Mouse (Mus musculus): ENCODE results near the gene Dgki. TPM values are rescaled to one million over a fixed set of nuclear protein-coding genes. Genes with fewer than 3 reads are reported as not detected.

Dgki gene
- total RNA-seq, 1 experiment, result 0.94 TPM

DNA sequence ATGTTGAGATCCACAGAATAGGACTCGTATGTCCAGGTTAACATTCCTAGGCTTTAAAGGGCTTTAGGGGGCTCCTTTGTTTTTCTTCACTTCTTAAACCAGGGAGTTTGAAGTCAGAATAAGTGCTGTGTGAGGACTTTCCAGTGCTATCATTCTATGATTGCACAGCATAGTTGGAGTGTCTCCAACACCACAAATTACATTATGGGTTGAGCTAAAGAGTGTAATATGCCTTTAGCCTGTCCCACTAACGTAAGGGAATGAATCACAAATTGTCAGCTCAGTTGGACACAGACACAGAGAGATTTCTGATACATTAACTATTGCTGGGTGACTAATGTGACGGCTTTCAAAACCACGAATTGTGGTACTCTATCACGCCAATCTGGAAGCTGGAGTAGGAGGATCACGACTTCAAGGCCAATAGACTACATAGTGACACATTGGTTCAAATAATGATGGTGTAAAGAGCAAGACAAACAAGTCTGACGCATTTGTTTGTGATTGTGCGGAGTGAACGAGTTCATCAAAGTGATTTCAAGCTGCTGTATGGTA, 469.5 kb downstream of the Dgki start:
- no peaks in the 10 kb centered on the region for H3K9me3 ChIP-seq (ENCODE audit: control insufficient read depth, insufficient read depth, low read depth, low read length)
- in situ Hi-C loops (cut with MboI; ENCODE audit: low sequenced_read_pairs in 2 of 2, unreplicated experiment in 2 of 2), result no loop called here
- no peak for TF ChIP-seq ZC3H11A (IDR thresholded peaks at IDR 0.05; ENCODE audit: borderline replicate concordance, low read depth, low read length)
- no peak for TF ChIP-seq ZNF384 (IDR thresholded peaks at IDR 0.05; ENCODE audit: low read depth, low read length)
- no peak for TF ChIP-seq MAFK (IDR thresholded peaks at IDR 0.05; ENCODE audit: insufficient read depth, low read depth, low read length)
- TF ChIP-seq CHD2 (IDR thresholded peaks at IDR 0.05; ENCODE audit: low read depth, low read length), result no peak
- no peak for TF ChIP-seq HCFC1 (IDR thresholded peaks at IDR 0.05; ENCODE audit: borderline replicate concordance, insufficient read depth, low read length)
- no peaks in the 10 kb centered on the region for H3K4me1 ChIP-seq (ENCODE audit: control insufficient read depth in 2 of 2, insufficient read depth in 2 of 2, low read length in 2 of 2, poor library complexity in 1 of 2)
- H3K9ac ChIP-seq (ENCODE audit: insufficient read depth, low read depth, low read length, poor library complexity, severe bottlenecking), result no peak overlapping the region
- H3K36me3 ChIP-seq (ENCODE audit: control insufficient read depth, insufficient read depth, low read length, poor library complexity, severe bottlenecking), result no peaks in the 10 kb centered on the region
- no peak overlapping the region for H3K27ac ChIP-seq (ENCODE audit: insufficient read depth, low read depth, low read length, poor library complexity, severe bottlenecking)
- H3K4me3 ChIP-seq (ENCODE audit: insufficient read depth in 1 of 2, low read depth in 1 of 2, low read length in 2 of 2, poor library complexity in 1 of 2, severe bottlenecking in 1 of 2), result no peak overlapping the region
- no peak for DNase-seq (ENCODE audit: low read depth, low spot score)

DNA sequence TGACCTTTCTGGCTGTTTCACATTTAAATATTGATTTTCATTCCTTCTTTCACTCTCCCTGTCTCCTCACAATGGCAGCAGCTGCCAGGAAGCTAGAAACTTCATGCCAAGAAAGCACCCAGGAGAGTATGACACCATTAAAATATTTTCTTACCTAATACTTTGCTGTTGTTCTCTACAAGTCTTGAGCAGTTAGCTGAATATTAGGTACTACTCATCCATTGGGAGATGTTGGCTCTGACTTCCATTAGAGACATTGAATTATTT, 480.3 kb downstream of the Dgki start:
- Histone ChIP-seq H3K9me3 (ENCODE audit: control insufficient read depth, insufficient read depth, low read depth, low read length) (no peaks in the 10 kb centered on the region), H3K4me1 (ENCODE audit: control insufficient read depth in 2 of 2, insufficient read depth in 2 of 2, low read length in 2 of 2, poor library complexity in 1 of 2) (no peaks in the 10 kb centered on the region), H3K27ac (ENCODE audit: insufficient read depth, low read depth, low read length, poor library complexity, severe bottlenecking) (no peak overlapping the region), H3K36me3 (ENCODE audit: control insufficient read depth, insufficient read depth, low read length, poor library complexity, severe bottlenecking) (no peaks in the 10 kb centered on the region), H3K9ac (ENCODE audit: insufficient read depth, low read depth, low read length, poor library complexity, severe bottlenecking) (no peak overlapping the region), H3K4me3 (ENCODE audit: insufficient read depth in 1 of 2, low read depth in 1 of 2, low read length in 2 of 2, poor library complexity in 1 of 2, severe bottlenecking in 1 of 2) (no peak overlapping the region)
- in situ Hi-C loops (cut with MboI; ENCODE audit: low sequenced_read_pairs in 2 of 2, unreplicated experiment in 2 of 2), result no loop called here
- no peak for TF ChIP-seq CHD2 (IDR thresholded peaks at IDR 0.05; ENCODE audit: low read depth, low read length)
- no peak for TF ChIP-seq HCFC1 (IDR thresholded peaks at IDR 0.05; ENCODE audit: borderline replicate concordance, insufficient read depth, low read length)
- TF ChIP-seq ZNF384 (IDR thresholded peaks at IDR 0.05; ENCODE audit: low read depth, low read length), result no peak
- no peak for TF ChIP-seq MAFK (IDR thresholded peaks at IDR 0.05; ENCODE audit: insufficient read depth, low read depth, low read length)
- no peak for TF ChIP-seq ZC3H11A (IDR thresholded peaks at IDR 0.05; ENCODE audit: borderline replicate concordance, low read depth, low read length)
- DNase-seq (ENCODE audit: low read depth, low spot score), result no peak

DNA sequence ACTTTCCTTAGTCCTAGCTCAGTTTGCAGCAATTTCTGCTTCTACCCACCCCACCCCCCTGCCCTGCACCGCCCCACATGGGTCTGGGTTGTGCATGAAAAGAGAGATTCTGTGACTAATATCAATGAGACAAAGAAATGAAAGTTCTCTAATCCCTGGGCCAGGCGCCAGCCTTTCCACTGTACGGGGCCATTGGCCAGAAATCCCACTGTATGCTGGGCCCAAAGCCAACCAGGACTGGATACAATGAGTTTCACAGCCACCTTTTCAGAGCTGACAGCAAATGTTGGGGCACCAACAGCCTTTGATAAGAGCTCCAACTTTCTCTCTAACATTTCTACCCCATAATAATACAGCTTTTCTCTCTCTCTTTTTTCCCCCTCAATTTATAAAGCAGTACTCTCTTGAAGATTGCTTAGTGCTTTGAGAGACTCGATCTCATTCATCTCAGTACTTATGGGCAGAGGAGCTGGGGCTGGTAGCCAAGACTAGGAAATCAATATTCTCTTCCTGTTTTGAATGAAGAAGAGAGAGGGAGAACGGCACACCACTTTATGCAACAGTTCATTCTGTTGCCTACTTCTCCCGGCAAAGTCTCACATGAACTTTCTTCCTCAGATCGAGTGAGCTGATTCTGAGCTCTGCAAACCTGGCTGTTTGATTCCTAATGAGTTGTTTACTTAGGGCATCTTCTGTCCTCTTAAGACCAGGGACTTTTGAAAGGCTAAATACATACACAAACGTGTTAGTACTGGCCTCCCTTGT, 480.8 kb downstream of the Dgki start:
- no peak for TF ChIP-seq ZC3H11A (IDR thresholded peaks at IDR 0.05; ENCODE audit: borderline replicate concordance, low read depth, low read length)
- TF ChIP-seq HCFC1 (IDR thresholded peaks at IDR 0.05; ENCODE audit: borderline replicate concordance, insufficient read depth, low read length), result no peak
- TF ChIP-seq CHD2 (IDR thresholded peaks at IDR 0.05; ENCODE audit: low read depth, low read length), result no peak
- TF ChIP-seq MAFK (IDR thresholded peaks at IDR 0.05; ENCODE audit: insufficient read depth, low read depth, low read length), result no peak
- no peak for TF ChIP-seq ZNF384 (IDR thresholded peaks at IDR 0.05; ENCODE audit: low read depth, low read length)
- no peak for DNase-seq (ENCODE audit: low read depth, low spot score)
- no peak overlapping the region for H3K27ac ChIP-seq (ENCODE audit: insufficient read depth, low read depth, low read length, poor library complexity, severe bottlenecking)
- in situ Hi-C loops (cut with MboI; ENCODE audit: low sequenced_read_pairs in 2 of 2, unreplicated experiment in 2 of 2), result no loop called here
- no peak overlapping the region for H3K4me3 ChIP-seq (ENCODE audit: insufficient read depth in 1 of 2, low read depth in 1 of 2, low read length in 2 of 2, poor library complexity in 1 of 2, severe bottlenecking in 1 of 2)
- H3K9ac ChIP-seq (ENCODE audit: insufficient read depth, low read depth, low read length, poor library complexity, severe bottlenecking), result no peak overlapping the region
- no peaks in the 10 kb centered on the region for H3K9me3 ChIP-seq (ENCODE audit: control insufficient read depth, insufficient read depth, low read depth, low read length)
- H3K36me3 ChIP-seq (ENCODE audit: control insufficient read depth, insufficient read depth, low read length, poor library complexity, severe bottlenecking), result no peaks in the 10 kb centered on the region
- H3K4me1 ChIP-seq (ENCODE audit: control insufficient read depth in 2 of 2, insufficient read depth in 2 of 2, low read length in 2 of 2, poor library complexity in 1 of 2), result no peaks in the 10 kb centered on the region

DNA sequence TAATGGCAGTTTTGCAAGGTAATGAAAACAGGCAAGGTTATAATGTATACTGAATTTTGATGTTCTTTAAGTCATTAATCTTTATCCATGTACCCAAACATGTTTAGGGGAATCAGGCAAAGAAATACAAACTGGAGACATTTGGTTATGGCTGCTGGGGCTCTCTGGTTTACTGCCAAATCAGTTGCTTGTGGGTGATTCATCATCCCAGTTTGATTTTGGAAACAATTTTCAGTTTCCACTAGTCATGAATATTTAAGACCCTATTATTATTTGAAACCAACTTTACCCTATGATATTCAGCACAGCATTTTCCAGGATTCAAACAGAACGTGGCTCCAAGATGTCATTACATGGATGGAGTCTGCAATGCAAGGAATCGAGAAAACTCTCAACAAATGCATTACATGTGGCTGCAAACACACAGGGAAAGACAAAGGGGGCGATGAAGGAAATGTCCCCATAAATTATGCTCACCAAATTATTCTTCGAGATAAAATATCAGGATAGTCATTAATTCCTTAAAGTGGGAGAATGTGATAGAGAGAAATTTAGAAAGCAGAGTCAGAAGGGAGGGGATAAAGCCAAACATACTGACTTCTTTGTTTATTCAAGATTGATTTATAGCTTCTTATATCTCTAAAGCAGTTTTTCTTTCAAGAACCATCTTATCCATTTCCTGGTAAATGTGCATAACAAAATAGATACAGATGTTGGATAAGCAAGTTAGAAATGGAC, 481.5 kb downstream of the Dgki start:
- in situ Hi-C loops (cut with MboI; ENCODE audit: low sequenced_read_pairs in 2 of 2, unreplicated experiment in 2 of 2), result no loop called here
- no peak overlapping the region for H3K27ac ChIP-seq (ENCODE audit: insufficient read depth, low read depth, low read length, poor library complexity, severe bottlenecking)
- no peak for DNase-seq (ENCODE audit: low read depth, low spot score)

More for the DNA sequence above, 481.5 kb downstream of the Dgki start:
- TF ChIP-seq ZC3H11A (IDR thresholded peaks at IDR 0.05; ENCODE audit: borderline replicate concordance, low read depth, low read length), result no peak
- TF ChIP-seq ZNF384 (IDR thresholded peaks at IDR 0.05; ENCODE audit: low read depth, low read length), result no peak
- H3K36me3 ChIP-seq (ENCODE audit: control insufficient read depth, insufficient read depth, low read length, poor library complexity, severe bottlenecking), result no peaks in the 10 kb centered on the region
- no peaks in the 10 kb centered on the region for H3K4me1 ChIP-seq (ENCODE audit: control insufficient read depth in 2 of 2, insufficient read depth in 2 of 2, low read length in 2 of 2, poor library complexity in 1 of 2)
- no peaks in the 10 kb centered on the region for H3K9me3 ChIP-seq (ENCODE audit: control insufficient read depth, insufficient read depth, low read depth, low read length)
- no peak overlapping the region for H3K4me3 ChIP-seq (ENCODE audit: insufficient read depth in 1 of 2, low read depth in 1 of 2, low read length in 2 of 2, poor library complexity in 1 of 2, severe bottlenecking in 1 of 2)
- H3K9ac ChIP-seq (ENCODE audit: insufficient read depth, low read depth, low read length, poor library complexity, severe bottlenecking), result no peak overlapping the region

Measured in ES-E14 (cell line).